Mouse (Mus musculus) neural tube, embryonic 12.5 days (tissue): ENCODE measurements at regions not wholly inside any gene's neighbourhood (a gene's known extent, or its start where the extent isn't known, plus 50 kb on each side); places are given as distances from the start of the nearest gene placed in this dataset.

ENCODE experiments used
- ATAC-seq: fragments of 200-750 bp; cut with Nextera tagmentation; 2 replicates; pipeline ENCODE4 v1.8.0; 2017; ENCODE audit warnings: low read depth, mild to moderate bottlenecking, moderate TSS enrichment, moderate library complexity; ENCODE audit not compliant: low FRiP score
- H3K27ac ChIP-seq: fragments of 300-500 bp; sonication (generic); 2 replicates; pipeline ENCODE4 v1.5.1; 2016
- H3K27me3 ChIP-seq: fragments of 300-500 bp; sonication (generic); replicated peaks from 2 replicates; pipeline ENCODE4 v1.6.1; 2016; ENCODE audit warnings: mild to moderate bottlenecking
- H3K36me3 ChIP-seq: fragments of 300-500 bp; sonication (generic); 2 replicates; pipeline ENCODE4 v1.6.1; 2016; ENCODE audit warnings: mild to moderate bottlenecking
- H3K4me1 ChIP-seq: fragments of 300-500 bp; sonication (generic); 2 replicates; pipeline ENCODE4 v1.6.1; 2016
- H3K4me2 ChIP-seq: fragments of 300-500 bp; sonication (generic); replicated peaks from 2 replicates; pipeline ENCODE4 v1.6.1; 2016; ENCODE audit warnings: mild to moderate bottlenecking
- H3K4me3 ChIP-seq: fragments of 300-500 bp; sonication (generic); 2 replicates; pipeline ENCODE4 v1.5.1; 2016
- H3K9ac ChIP-seq: fragments of 300-500 bp; sonication (generic); 2 replicates; pipeline ENCODE4 v1.6.1; 2016; ENCODE audit warnings: mild to moderate bottlenecking
- H3K9me3 ChIP-seq: fragments of 300-500 bp; sonication (generic); 2 replicates; pipeline ENCODE4 v1.6.1; 2016; ENCODE audit warnings: mild to moderate bottlenecking
- WGBS: fragments of 180-500 bp; shearing (Covaris S2); methylation state at CpG from one replicate; pipeline ENCODE4 v1.1.7; 2016; 5-methylcytosine and 5-hydroxymethylcytosine counted together

- 0 out of 2 replicates have a peak overlapping the region, but pooled peaks have one; percentile 36 for H3K9ac ChIP-seq
- H3K9me3 ChIP-seq, result no peaks in the 10 kb centered on the region
- peak overlapping the region; percentile 56 for H3K4me2 ChIP-seq
- H3K27ac ChIP-seq, result no peak overlapping the region
- no peak for ATAC-seq
- WGBS, result 17% methylated on average over 13 of the region's 13 CpGs
- H3K4me1 ChIP-seq, result peaks cover 21% of the 10 kb centered on the region; the same call in 1 of the 2 replicates
- peak overlapping the region; percentile 27 for H3K4me3 ChIP-seq
- H3K36me3 ChIP-seq, result no peaks in the 10 kb centered on the region
- H3K27me3 ChIP-seq, result no peaks in the 10 kb centered on the region
Measured at GRCm38 (mm10) chr3:34559841-34560703, 90.1 kb upstream of the Sox2 start.

DNA sequence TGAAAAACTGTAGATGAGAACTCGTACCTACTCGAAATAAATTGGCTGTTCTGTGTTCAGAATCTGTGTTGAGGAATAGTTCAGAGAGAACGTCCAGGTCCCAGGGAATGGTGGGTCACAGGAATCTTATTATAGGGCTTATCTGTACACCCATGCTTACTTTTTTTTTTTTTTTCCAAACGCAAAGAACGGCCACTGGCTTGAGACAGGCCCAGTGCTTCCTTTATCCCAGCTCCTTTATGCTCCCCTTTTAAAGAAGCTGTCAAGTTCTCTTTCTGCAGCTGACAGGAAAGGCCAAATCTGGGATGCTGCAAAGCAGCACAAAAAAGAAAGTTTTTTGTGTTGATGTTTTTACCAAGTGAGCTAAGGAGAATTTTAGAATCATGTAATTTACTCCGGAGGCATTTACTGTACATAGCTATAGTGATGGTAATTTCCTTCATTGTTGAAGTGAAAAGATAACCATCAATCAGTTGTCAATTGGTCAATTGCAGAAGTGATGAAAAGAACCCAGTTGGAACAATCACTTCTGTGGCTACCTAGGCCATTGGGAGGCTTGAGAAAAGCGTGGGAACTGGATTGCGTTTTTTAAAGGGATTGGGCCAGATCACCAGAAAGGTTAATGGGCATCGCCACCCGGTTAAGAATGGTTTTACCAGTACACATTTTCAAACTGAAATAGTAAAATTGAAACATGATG is 91.2 kb upstream of the Sox2 start:
- Histone ChIP-seq H3K4me1 (peaks cover 21% of the 10 kb centered on the region; the same call in 1 of the 2 replicates), H3K4me2 (no peak overlapping the region)
- 13% methylated on average over 10 of the region's 10 CpGs for WGBS

DNA sequence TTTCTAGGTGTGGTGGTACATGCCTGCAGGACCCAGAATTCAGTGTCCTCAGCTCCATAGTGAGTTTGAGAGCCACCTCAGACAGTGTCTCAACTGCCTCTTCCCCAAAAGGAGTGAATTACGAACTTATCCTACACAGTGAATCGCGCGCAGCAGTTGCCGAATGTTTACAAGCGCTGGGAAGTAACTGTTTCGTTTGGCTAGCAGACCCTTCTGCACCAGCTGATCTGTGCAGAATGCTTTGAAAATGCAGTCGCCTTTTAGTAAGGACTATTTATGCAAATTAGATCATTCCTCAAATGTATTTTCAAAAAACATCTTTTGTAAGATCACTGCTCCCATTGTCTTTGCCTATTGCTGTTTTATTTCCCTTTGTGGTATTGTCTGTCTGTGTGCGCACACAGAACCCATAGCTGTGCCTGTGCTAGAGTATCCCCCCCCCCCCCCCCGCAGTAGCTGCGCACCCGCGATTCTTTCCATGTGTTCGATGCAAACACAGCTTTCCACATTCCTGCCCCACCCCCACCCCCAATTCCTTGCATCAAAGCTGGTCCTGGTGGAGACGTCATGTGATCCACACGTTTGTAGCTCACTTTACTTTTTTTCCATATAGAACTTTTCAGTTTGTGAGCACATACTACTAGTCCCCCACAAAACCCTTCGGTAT is 97.5 kb upstream of the Sox2 start:
- H3K27ac ChIP-seq, result no peak overlapping the region
- no peaks in the 10 kb centered on the region for H3K9me3 ChIP-seq
- ATAC-seq, result no peak
- H3K27me3 ChIP-seq, result no peaks in the 10 kb centered on the region
- no peaks in the 10 kb centered on the region for H3K4me1 ChIP-seq
- no peak overlapping the region for H3K9ac ChIP-seq
- no peak overlapping the region for H3K4me3 ChIP-seq
- H3K36me3 ChIP-seq, result no peaks in the 10 kb centered on the region
- WGBS, result 64% methylated on average over 17 of the region's 17 CpGs
- H3K4me2 ChIP-seq, result no peak overlapping the region

More for the DNA sequence above, 91.2 kb upstream of the Sox2 start:
- no peaks in the 10 kb centered on the region for H3K9me3 ChIP-seq
- no peak overlapping the region for H3K27ac ChIP-seq
- no peaks in the 10 kb centered on the region for H3K36me3 ChIP-seq
- peak; percentile 73 for ATAC-seq
- H3K4me3 ChIP-seq, result no peak overlapping the region
- H3K9ac ChIP-seq, result no peak overlapping the region
- H3K27me3 ChIP-seq, result no peaks in the 10 kb centered on the region

DNA sequence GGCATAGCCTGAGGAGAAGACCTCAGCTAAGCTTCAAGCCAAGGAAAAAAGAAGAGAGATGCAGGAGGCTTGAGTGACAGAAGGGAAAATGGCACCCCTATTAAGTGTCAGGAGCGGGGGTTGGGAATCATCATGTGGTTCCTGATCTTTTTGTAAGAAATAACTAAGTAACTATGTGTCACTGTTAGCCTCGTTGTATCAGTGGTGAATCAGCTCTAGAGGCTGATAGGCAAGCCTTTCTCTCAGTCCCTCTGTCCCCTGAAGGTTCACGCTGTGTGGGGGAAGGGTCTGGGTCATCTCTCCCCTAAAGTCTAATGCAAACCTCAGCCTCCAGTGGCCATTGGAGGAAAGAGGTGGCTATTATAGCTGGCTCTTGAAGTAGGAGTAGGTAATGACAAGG is 99.1 kb upstream of the Sox2 start:
- WGBS, result 63% methylated on average over 3 of the region's 3 CpGs
- H3K9ac ChIP-seq, result no peak overlapping the region
- no peak for ATAC-seq

GRCm38 (mm10) chr3:34550189-34550588 is 100.0 kb upstream of the Sox2 start:
- H3K27me3 ChIP-seq, result no peaks in the 10 kb centered on the region
- no peaks in the 10 kb centered on the region for H3K9me3 ChIP-seq
- H3K9ac ChIP-seq, result no peak overlapping the region
- H3K27ac ChIP-seq, result no peak overlapping the region
- no peak for ATAC-seq
- 84% methylated on average over 12 of the region's 12 CpGs for WGBS
- no peak overlapping the region for H3K4me2 ChIP-seq
- H3K36me3 ChIP-seq, result no peaks in the 10 kb centered on the region
- no peak overlapping the region for H3K4me3 ChIP-seq
- H3K4me1 ChIP-seq, result no peaks in the 10 kb centered on the region

More for the DNA sequence above, 99.1 kb upstream of the Sox2 start:
- no peak overlapping the region for H3K27ac ChIP-seq
- no peaks in the 10 kb centered on the region for H3K4me1 ChIP-seq
- H3K36me3 ChIP-seq, result no peaks in the 10 kb centered on the region
- no peaks in the 10 kb centered on the region for H3K27me3 ChIP-seq
- H3K4me2 ChIP-seq, result no peak overlapping the region
- H3K9me3 ChIP-seq, result no peaks in the 10 kb centered on the region
- H3K4me3 ChIP-seq, result no peak overlapping the region

GRCm38 (mm10) chr3:34532451-34532850 is 117.8 kb upstream of the Sox2 start:
- Histone ChIP-seq H3K4me3 (no peak overlapping the region), H3K36me3 (no peaks in the 10 kb centered on the region), H3K27me3 (no peaks in the 10 kb centered on the region), H3K27ac (no peak overlapping the region), H3K4me2 (no peak overlapping the region), H3K9me3 (0 out of 2 replicates have a peak, but pooled peaks cover 2% of the 10 kb centered on the region), H3K9ac (no peak overlapping the region), H3K4me1 (peaks cover 13% of the 10 kb centered on the region; the same call in 1 of the 2 replicates)
- WGBS, result 41% methylated on average over 3 of the region's 3 CpGs
- peak; percentile 37; the same call in 1 of the 2 replicates for ATAC-seq

- Histone ChIP-seq H3K27me3 (no peaks in the 10 kb centered on the region), H3K9ac (no peak overlapping the region), H3K9me3 (no peaks in the 10 kb centered on the region), H3K4me1 (peaks cover 13% of the 10 kb centered on the region; the same call in 1 of the 2 replicates), H3K4me3 (no peak overlapping the region), H3K27ac (no peak overlapping the region), H3K36me3 (no peaks in the 10 kb centered on the region), H3K4me2 (no peak overlapping the region)
- ATAC-seq, result no peak
- WGBS, result 52% methylated on average over 7 of the region's 7 CpGs
Measured at GRCm38 (mm10) chr3:34531836-34532235, 118.4 kb upstream of the Sox2 start.

GRCm38 (mm10) chr3:34527546-34527945 is 122.7 kb upstream of the Sox2 start:
- no peak overlapping the region for H3K27ac ChIP-seq
- no peak for ATAC-seq

GRCm38 (mm10) chr3:34525730-34526129 is 124.5 kb upstream of the Sox2 start:
- ATAC-seq, result no peak
- H3K27ac ChIP-seq, result no peak overlapping the region
- 94% methylated on average over 5 of the region's 5 CpGs for WGBS

More at GRCm38 (mm10) chr3:34527546-34527945, 122.7 kb upstream of the Sox2 start:
- Histone ChIP-seq H3K9me3 (peaks cover 9% of the 10 kb centered on the region; the same call in 1 of the 2 replicates), H3K4me2 (no peak overlapping the region), H3K4me3 (no peak overlapping the region), H3K36me3 (no peaks in the 10 kb centered on the region), H3K4me1 (peaks cover 11% of the 10 kb centered on the region; the same call in 1 of the 2 replicates), H3K27me3 (no peaks in the 10 kb centered on the region), H3K9ac (no peak overlapping the region)

DNA sequence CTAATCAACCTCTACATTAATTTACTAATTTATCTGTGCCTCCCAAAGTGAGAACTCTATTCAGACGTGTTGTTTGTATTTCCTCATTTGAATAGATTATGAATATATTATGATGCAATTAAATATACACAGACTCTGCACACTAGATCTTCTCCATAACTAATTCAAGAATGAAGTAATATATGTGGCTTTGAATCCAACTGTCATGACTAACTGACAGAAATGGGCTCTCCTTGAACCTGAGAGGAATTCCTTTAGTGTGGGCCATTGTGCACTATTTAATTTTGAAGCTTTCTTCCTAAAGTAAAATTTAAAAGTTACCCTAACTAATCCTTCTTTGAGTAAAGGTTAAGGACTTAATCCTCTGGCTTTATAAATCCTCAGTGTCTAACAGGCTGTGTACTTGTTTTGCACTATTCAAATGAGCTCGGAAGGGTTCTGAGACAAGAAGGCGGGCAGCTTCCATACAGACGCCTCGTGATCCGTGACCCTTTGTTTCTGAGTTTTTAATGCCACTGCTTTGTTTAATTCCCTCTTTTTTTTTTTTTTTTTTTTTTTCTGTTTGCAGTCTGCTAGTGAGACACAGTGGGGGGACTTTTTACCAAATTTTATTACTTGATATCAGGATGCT is 128.0 kb upstream of the Sox2 start:
- H3K27ac ChIP-seq, result no peak overlapping the region
- H3K4me2 ChIP-seq, result no peak overlapping the region
- H3K27me3 ChIP-seq, result no peaks in the 10 kb centered on the region
- no peak for ATAC-seq
- 0 out of 2 replicates have a peak, but pooled peaks cover 3% of the 10 kb centered on the region for H3K4me1 ChIP-seq
- H3K4me3 ChIP-seq, result no peak overlapping the region
- H3K36me3 ChIP-seq, result no peaks in the 10 kb centered on the region
- H3K9ac ChIP-seq, result no peak overlapping the region
- WGBS, result 46% methylated on average over 6 of the region's 6 CpGs
- peaks cover 9% of the 10 kb centered on the region; the same call in 1 of the 2 replicates for H3K9me3 ChIP-seq

More at GRCm38 (mm10) chr3:34525730-34526129, 124.5 kb upstream of the Sox2 start:
- Histone ChIP-seq H3K9ac (no peak overlapping the region), H3K4me3 (no peak overlapping the region), H3K4me1 (0 out of 2 replicates have a peak, but pooled peaks cover 3% of the 10 kb centered on the region), H3K9me3 (peaks cover 9% of the 10 kb centered on the region; the same call in 1 of the 2 replicates), H3K4me2 (no peak overlapping the region), H3K27me3 (no peaks in the 10 kb centered on the region), H3K36me3 (no peaks in the 10 kb centered on the region)

DNA sequence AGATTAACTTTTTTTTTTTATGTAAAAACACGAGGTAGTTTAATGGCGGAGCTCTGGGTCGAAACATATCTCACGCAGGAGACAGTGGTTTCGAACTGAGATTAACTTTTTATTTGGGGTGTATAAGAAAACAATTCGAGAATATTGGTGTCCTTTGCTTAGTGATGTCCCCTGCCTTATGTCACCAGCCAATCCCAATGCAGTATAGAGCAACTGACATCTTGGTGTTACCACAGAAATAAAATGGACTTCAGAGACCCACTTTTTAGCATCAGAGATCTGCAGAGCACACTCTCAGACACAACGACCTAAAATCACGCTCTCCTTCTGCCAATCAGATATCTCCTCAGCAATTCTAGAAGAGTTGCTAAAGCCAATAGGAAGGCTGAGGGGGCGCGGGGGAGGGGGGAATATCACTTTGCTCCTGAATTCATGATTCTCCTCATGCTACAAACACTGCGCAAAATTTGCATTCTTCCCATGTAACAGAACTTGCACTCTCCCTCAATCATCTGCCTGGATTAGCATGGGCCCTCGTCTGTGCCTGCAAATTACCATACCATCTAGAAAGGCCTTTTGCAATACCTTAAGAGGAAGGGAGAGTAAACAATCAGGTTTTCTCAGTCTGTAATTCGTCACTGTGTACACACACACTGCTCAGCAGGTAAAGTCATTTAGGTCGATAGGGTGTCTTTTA is 128.7 kb upstream of the Sox2 start:
- H3K27ac ChIP-seq, result no peak overlapping the region
- H3K27me3 ChIP-seq, result no peaks in the 10 kb centered on the region
- 78% methylated on average over 14 of the region's 14 CpGs for WGBS
- H3K4me3 ChIP-seq, result no peak overlapping the region
- no peak overlapping the region for H3K4me2 ChIP-seq
- no peak for ATAC-seq
- H3K36me3 ChIP-seq, result no peaks in the 10 kb centered on the region
- H3K9ac ChIP-seq, result no peak overlapping the region
- peaks cover 9% of the 10 kb centered on the region; the same call in 1 of the 2 replicates for H3K9me3 ChIP-seq
- H3K4me1 ChIP-seq, result 0 out of 2 replicates have a peak, but pooled peaks cover 3% of the 10 kb centered on the region
